Mouse (Mus musculus) cerebellum, adult 9-11 months (tissue): ENCODE measurements around the gene Gskip.

Source experiments
- DNase-seq: peaks from one replicate; pipeline ENCODE4 v3.0.0; 2022

The Gskip gene

GRCm38 (mm10) chr12:105722657-105723056 is 38.0 kb downstream of the Gskip start:
- peak; percentile 15 for DNase-seq

- no peak for DNase-seq
Measured at GRCm38 (mm10) chr12:105724616-105725015, 40.0 kb downstream of the Gskip start.

- no peak for DNase-seq
Measured at GRCm38 (mm10) chr12:105725736-105726135, 41.1 kb downstream of the Gskip start.

GRCm38 (mm10) chr12:105727268-105727667 is 42.6 kb downstream of the Gskip start:
- no peak for DNase-seq

- DNase-seq: peak; percentile 10
Measured at GRCm38 (mm10) chr12:105727964-105728363, 43.3 kb downstream of the Gskip start.

- no peak for DNase-seq
Measured at GRCm38 (mm10) chr12:105730851-105731460, 46.3 kb downstream of the Gskip start.

GRCm38 (mm10) chr12:105733370-105734159 is 48.9 kb downstream of the Gskip start:
- no peak for DNase-seq

- no peak for DNase-seq
Measured at GRCm38 (mm10) chr12:105735226-105735888, 50.7 kb downstream of the Gskip start.

GRCm38 (mm10) chr12:105735889-105736251 is 51.2 kb downstream of the Gskip start:
- DNase-seq: no peak

GRCm38 (mm10) chr12:105738316-105739096 is 53.9 kb downstream of the Gskip start:
- DNase-seq: no peak

- no peak for DNase-seq
Measured at GRCm38 (mm10) chr12:105739656-105740055, 55.0 kb downstream of the Gskip start.

- DNase-seq: no peak
Measured at GRCm38 (mm10) chr12:105748114-105748513, 63.5 kb downstream of the Gskip start.
